Mouse (Mus musculus) MEL (cell line): ENCODE results near the gene Wdr46.

Experiments
- CTCF ChIP-seq, 3 experiments: IDR thresholded peaks in 2 of 3; conservative IDR thresholded peaks in 1 of 3; 2 replicates each; pipeline ENCODE4 v1.5.1; 2011 to 2012; ENCODE audit warnings: low read length in 3 of 3, low read depth in 2 of 3, mild to moderate bottlenecking in 2 of 3, improper control_type of control experiment in 1 of 3, inconsistent platforms in 1 of 3, mixed read lengths in 1 of 3, moderate library complexity in 1 of 3; ENCODE audit not compliant: control insufficient read depth in 1 of 3, insufficient read depth in 1 of 3, poor library complexity in 1 of 3, severe bottlenecking in 1 of 3
- EP300 ChIP-seq, 2 experiments: IDR thresholded peaks; 2 replicates each; pipeline ENCODE4 v1.6.1; 2011; ENCODE audit warnings: improper control_type of control experiment in 2 of 2, low read length in 2 of 2, low read depth in 1 of 2, mild to moderate bottlenecking in 1 of 2
- JUND ChIP-seq: IDR thresholded peaks from 2 replicates; pipeline ENCODE4 v1.6.1; 2011; ENCODE audit warnings: low read depth, mild to moderate bottlenecking, improper control_type of control experiment, low read length
- ZKSCAN1 ChIP-seq: IDR thresholded peaks from 2 replicates; pipeline ENCODE4 v1.6.1; 2012; ENCODE audit warnings: low read depth, mild to moderate bottlenecking, inconsistent platforms, low read length, improper control_type of control experiment, moderate library complexity

DNA sequence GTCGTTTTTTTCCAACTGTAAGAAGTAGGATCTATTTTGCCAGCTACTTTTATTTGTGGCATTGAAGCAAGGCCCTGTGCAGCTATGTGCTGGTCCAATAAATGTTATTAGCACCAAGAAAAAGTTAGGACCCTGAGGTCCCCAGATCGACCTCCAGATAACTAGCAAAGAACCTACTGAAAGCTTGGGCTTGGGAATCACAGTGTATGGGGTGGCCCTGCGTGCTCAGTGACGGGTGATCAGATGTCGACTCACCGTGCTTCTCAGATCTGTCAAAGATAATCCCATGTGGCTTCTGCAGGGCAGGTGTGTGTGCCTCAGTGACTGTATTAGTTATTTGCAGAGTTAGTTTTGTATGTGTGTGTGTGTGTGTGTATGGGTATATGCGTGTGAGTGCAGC, 19.1 kb upstream of the Wdr46 start:
- TF ChIP-seq JUND (no peak), CTCF (IDR thresholded peaks at IDR 0.05 in 2 of 3, conservative IDR thresholded peaks at IDR 0.05 in 1 of 3; ENCODE audit: control insufficient read depth in 1 of 3, insufficient read depth in 1 of 3, low read depth in 2 of 3, low read length in 3 of 3, poor library complexity in 1 of 3, severe bottlenecking in 1 of 3) (no peak), EP300 (IDR thresholded peaks at IDR 0.05; ENCODE audit: low read depth in 1 of 2, low read length in 2 of 2) (no peak), ZKSCAN1 (no peak)
